ENCODE assay signal across 18 mouse cellular contexts in the genomic region with DNA sequence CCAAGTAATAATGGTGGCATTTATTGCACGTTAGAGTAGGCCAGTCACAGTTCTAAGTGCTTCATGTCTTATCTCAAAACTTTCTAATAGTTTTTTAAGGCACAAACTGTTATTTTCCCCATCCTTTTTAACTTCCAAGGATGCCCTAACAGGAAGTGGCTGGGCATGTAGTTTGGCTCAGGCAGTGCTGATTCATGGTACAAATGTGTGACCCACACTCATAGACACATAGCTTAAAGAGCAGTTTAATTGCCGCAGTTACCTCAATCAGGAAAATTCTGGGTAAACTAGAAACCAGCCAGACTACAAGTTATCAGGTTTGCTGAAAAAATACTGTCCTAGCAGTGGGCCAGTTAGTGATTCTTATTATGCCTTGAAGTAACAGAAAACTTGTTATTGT.
"Had no signal": no experiment of that assay in that cellular context is flagged by ENCODE, and none has a peak within 500 bp of the region (broad histone marks: within the 10 kb centered on the region; RNA-seq: fewer than 3 reads in every experiment).

No protein-coding gene starts in this region.

- H3K4me1 ChIP-seq: liver, embryonic 13.5 days; stomach, embryonic 15.5 days had no signal

- H3K4me3 ChIP-seq: liver, embryonic 13.5 days; midbrain, embryonic 12.5 days; midbrain, embryonic 15.5 days; neural tube, embryonic 12.5 days; neural tube, embryonic 15.5 days; stomach, embryonic 15.5 days had no signal

- H3K9me3 ChIP-seq: liver, embryonic 13.5 days; midbrain, embryonic 12.5 days; midbrain, embryonic 15.5 days; neural tube, embryonic 12.5 days; neural tube, embryonic 15.5 days; stomach, embryonic 15.5 days had no signal

- H3K9ac ChIP-seq: liver, embryonic 13.5 days; midbrain, embryonic 12.5 days; midbrain, embryonic 15.5 days; neural tube, embryonic 12.5 days; neural tube, embryonic 15.5 days; stomach, embryonic 15.5 days had no signal

- ATAC-seq: midbrain, embryonic 15.5 days had no signal

- H3K36me3 ChIP-seq: liver, embryonic 13.5 days; midbrain, embryonic 12.5 days; midbrain, embryonic 15.5 days; neural tube, embryonic 12.5 days; neural tube, embryonic 15.5 days; stomach, embryonic 15.5 days had no signal

- DNase-seq: kidney, adult 2 months; kidney, postnatal 25 days; layer of hippocampus, adult 9-11 months; liver, embryonic 13.5 days; lung, adult 2 months; lung, postnatal 14 days; right cerebral cortex, adult 18-20 months; right cerebral cortex, postnatal 14 days; right cerebral cortex, postnatal 4 days; thymus, adult 18-20 months; thymus, postnatal 36 days had no signal

- H3K4me2 ChIP-seq: liver, embryonic 13.5 days; midbrain, embryonic 12.5 days; midbrain, embryonic 15.5 days; neural tube, embryonic 12.5 days; neural tube, embryonic 15.5 days; stomach, embryonic 15.5 days had no signal

- H3K27ac ChIP-seq: kidney, postnatal 0 days; liver, embryonic 13.5 days; macrophage; midbrain, embryonic 12.5 days; midbrain, embryonic 15.5 days; neural tube, embryonic 12.5 days; neural tube, embryonic 15.5 days; stomach, embryonic 15.5 days had no signal

- H3K27me3 ChIP-seq: liver, embryonic 13.5 days; midbrain, embryonic 12.5 days; midbrain, embryonic 15.5 days; neural tube, embryonic 12.5 days; neural tube, embryonic 15.5 days; stomach, embryonic 15.5 days had no signal
